Comparison of ENCODE assay signal across 11 mouse cellular contexts in the genomic region with DNA sequence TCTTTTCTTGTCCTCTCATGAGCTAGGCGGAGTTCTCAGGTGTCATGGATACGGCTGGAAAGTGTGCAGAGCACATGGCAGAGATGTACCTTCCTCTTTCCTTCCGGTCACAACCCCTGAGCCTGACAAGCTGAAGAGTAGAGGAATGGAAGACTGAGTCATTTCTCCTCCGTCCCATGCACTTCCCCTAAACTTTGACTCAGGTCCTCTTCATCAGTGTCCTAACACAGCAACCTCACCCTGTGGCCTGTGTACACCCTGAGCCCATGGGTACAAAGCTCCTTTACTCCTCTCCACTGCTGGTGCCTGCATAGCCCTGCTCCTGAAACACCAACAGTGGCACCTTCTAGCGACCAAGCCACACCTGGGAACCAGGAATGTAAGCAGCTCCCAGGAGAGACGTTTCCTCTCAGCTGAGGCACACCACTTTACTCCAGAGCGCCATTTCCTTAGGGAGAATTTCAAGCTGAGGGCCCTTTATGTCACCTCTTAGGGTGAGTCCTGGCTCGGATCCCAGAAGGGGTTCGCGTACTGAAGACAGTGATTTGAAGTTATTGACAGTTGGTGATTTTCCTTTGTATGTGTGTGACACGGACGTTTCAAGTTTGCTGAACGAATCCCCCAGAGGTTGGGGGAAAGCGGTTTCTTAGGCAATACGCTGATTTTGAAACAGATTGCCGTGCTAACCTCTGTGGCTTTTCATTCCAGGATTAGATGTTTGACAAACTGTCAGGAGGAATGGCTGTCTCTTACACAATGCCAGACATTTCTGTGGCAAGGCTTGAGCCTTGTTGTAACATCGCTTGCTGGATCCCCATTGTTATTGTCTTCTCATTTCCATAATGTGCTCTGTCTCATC.
DNase-seq lines count a peak whose midpoint lies in the region; ATAC-seq and TF ChIP-seq lines count a peak whose summit lies in the region.
"Had no signal": no experiment of that assay in that cellular context is flagged by ENCODE, and none has a peak within 500 bp of the region (broad histone marks: within the 10 kb centered on the region; RNA-seq: fewer than 3 reads in every experiment).

No protein-coding gene starts in this region.

- TF ChIP-seq EP300 in lung, postnatal 0 days (IDR thresholded peaks at IDR 0.05): peak; percentile 68

- H3K36me3 ChIP-seq in embryonic facial prominence, embryonic 13.5 days: no peaks in the 10 kb centered on the region
- H3K36me3 ChIP-seq in embryonic facial prominence, embryonic 10.5 days (replicated peaks): no peaks in the 10 kb centered on the region
- H3K36me3 ChIP-seq in lung, postnatal 0 days (ENCODE audit: insufficient read depth, low read length): no peaks in the 10 kb centered on the region
- H3K36me3 ChIP-seq: midbrain, embryonic 15.5 days had no signal

- 54% methylated on average over 17 of the region's 17 CpGs for WGBS in embryonic facial prominence, embryonic 13.5 days
- WGBS in embryonic facial prominence, embryonic 10.5 days: 80% methylated on average over 17 of the region's 17 CpGs
- 40% methylated on average over 17 of the region's 17 CpGs for WGBS in lung, postnatal 0 days

- H3K9me3 ChIP-seq in embryonic facial prominence, embryonic 13.5 days: no peaks in the 10 kb centered on the region
- H3K9me3 ChIP-seq in embryonic facial prominence, embryonic 10.5 days: no peaks in the 10 kb centered on the region
- no peaks in the 10 kb centered on the region for H3K9me3 ChIP-seq in lung, postnatal 0 days (ENCODE audit: low read length)
- H3K9me3 ChIP-seq: midbrain, embryonic 15.5 days had no signal

- peaks cover 60% of the 10 kb centered on the region for H3K4me1 ChIP-seq in embryonic facial prominence, embryonic 13.5 days
- H3K4me1 ChIP-seq in embryonic facial prominence, embryonic 10.5 days: peaks cover 14% of the 10 kb centered on the region
- H3K4me1 ChIP-seq in lung, postnatal 0 days (ENCODE audit: insufficient read depth, low read depth, low read length): peaks cover 6% of the 10 kb centered on the region; the same call in 1 of the 2 replicates

- H3K27ac ChIP-seq in embryonic facial prominence, embryonic 13.5 days: peak overlapping the region; percentile 22; the same call in 1 of the 2 replicates
- no peak overlapping the region for H3K27ac ChIP-seq in embryonic facial prominence, embryonic 10.5 days (replicated peaks)
- H3K27ac ChIP-seq in lung, postnatal 0 days (ENCODE audit: low read length): peak overlapping the region; percentile 4; the same call in 1 of the 2 replicates
- H3K27ac ChIP-seq: hindbrain, embryonic 14.5 days; midbrain, embryonic 15.5 days had no signal

- no peak for DNase-seq in embryonic facial prominence, embryonic 10.5 days (ENCODE audit: low spot score)
- peak; percentile 69 for DNase-seq in 3134 (ENCODE audit: extremely low read depth, insufficient read length, low spot score)
- DNase-seq in brain, embryonic 14.5 days (ENCODE audit: low read depth): peak; percentile 65
- peak; percentile 80 for DNase-seq in lung, postnatal 0 days (ENCODE audit: low spot score)
- no peak for DNase-seq in right cerebral cortex, adult 2 months (ENCODE audit: low spot score in 2 of 2)
- no peak for DNase-seq in layer of hippocampus, postnatal 36 days
- DNase-seq: cerebellum, postnatal 25 days had no signal

- no peak for TF ChIP-seq POLR2A in brain, embryonic 14.5 days (IDR thresholded peaks at IDR 0.05; ENCODE audit: borderline replicate concordance, extremely low read depth, insufficient read depth, insufficient read length, poor library complexity, severe bottlenecking)

- no peak for TF ChIP-seq CTCF in brain, embryonic 14.5 days (IDR thresholded peaks at IDR 0.05; ENCODE audit: borderline replicate concordance, extremely low read depth, insufficient read depth, insufficient read length)
- TF ChIP-seq CTCF in lung, postnatal 0 days (IDR thresholded peaks at IDR 0.05): peak; percentile 18

- H3K27me3 ChIP-seq in embryonic facial prominence, embryonic 13.5 days: no peaks in the 10 kb centered on the region
- peaks cover 5% of the 10 kb centered on the region; the same call in 1 of the 2 replicates for H3K27me3 ChIP-seq in embryonic facial prominence, embryonic 10.5 days (replicated peaks; ENCODE audit: low read depth, poor library complexity, severe bottlenecking)
- no peaks in the 10 kb centered on the region for H3K27me3 ChIP-seq in lung, postnatal 0 days (replicated peaks; ENCODE audit: insufficient read depth, low read length)

- no peak overlapping the region for H3K4me3 ChIP-seq in embryonic facial prominence, embryonic 13.5 days
- H3K4me3 ChIP-seq in embryonic facial prominence, embryonic 10.5 days: no peak overlapping the region
- H3K4me3 ChIP-seq in lung, postnatal 0 days (ENCODE audit: low read depth, low read length): no peak overlapping the region
- H3K4me3 ChIP-seq: midbrain, embryonic 15.5 days had no signal

- no peak overlapping the region for H3K4me2 ChIP-seq in embryonic facial prominence, embryonic 13.5 days
- H3K4me2 ChIP-seq in lung, postnatal 0 days (replicated peaks; ENCODE audit: low read depth, low read length): no peak overlapping the region; the same call in 1 of the 2 replicates
- H3K4me2 ChIP-seq: hindbrain, embryonic 14.5 days; midbrain, embryonic 15.5 days had no signal

- no peak for ATAC-seq in embryonic facial prominence, embryonic 13.5 days (ENCODE audit: insufficient number of reproducible peaks, insufficient read depth, low FRiP score, low TSS enrichment, low read depth)
- ATAC-seq in lung, postnatal 0 days: peak; percentile 78
- ATAC-seq in CD4-positive, CD25-positive, alpha-beta regulatory T cell, adult 4 months: no peak
- ATAC-seq: midbrain, embryonic 15.5 days had no signal

- H3K9ac ChIP-seq in embryonic facial prominence, embryonic 13.5 days: no peak overlapping the region
- no peak overlapping the region for H3K9ac ChIP-seq in lung, postnatal 0 days (replicated peaks; ENCODE audit: low read depth)
- H3K9ac ChIP-seq: hindbrain, embryonic 14.5 days; midbrain, embryonic 15.5 days had no signal

Comparison
In these comparisons a context has a peak if more than half of its experiments do, and no peak if none do; other contexts are left out.
1. DNase-seq: peak in 3134 (single experiment), brain, embryonic 14.5 days (single experiment) and lung, postnatal 0 days (single experiment); none in embryonic facial prominence, embryonic 10.5 days (single experiment), right cerebral cortex, adult 2 months (0 of 2) and layer of hippocampus, postnatal 36 days (0 of 2).